ENCODE assay signal across 9 mouse cellular contexts in the genomic region with DNA sequence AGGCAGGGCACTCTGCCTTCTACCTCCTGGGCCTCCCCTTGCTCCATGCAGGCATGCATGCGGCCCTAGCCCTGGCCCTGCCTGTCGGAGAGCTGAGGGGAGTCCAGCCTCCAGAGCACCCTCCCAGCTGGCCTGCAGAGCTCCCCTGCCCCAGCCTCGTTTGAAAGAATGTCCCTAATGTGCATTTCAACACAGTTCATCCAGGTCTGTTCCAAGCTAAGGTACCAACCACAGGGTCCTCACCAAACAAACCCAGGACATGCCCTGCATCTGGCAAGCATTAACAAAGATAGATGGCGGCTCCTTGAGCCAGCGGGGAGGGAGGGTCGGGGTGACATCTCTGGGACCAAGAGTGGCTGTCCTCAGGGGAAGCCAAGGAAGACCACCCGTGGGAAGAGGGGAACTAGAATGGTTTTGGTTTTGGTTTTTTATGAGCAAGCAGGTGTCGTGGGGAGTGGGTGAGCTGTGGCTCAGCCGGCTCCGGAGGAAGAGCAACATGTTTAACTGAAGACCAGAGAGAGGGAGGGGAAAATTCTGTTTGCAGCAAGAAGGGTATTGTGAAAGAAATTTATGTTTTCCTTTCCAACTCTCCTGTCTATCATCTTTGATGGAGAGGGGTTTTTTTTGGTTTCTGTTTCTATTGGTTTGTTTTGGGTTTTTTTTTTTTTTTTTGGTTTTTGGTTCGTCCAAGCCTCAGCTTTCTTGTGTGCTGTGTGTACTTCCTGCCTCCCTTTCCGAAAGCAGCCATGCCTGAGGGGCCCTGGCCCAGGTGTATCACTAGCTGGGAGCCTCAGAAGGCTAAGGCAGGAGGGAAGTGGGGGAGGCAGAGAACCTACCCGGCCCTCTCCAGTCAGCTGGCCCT. TPM values are rescaled to one million over a fixed set of nuclear protein-coding genes. Genes with fewer than 3 reads are reported as not detected.
A peak's percentile ranks its signal among the peaks of the same experiment; 100 is the strongest.
DNase-seq lines count a peak whose midpoint lies in the region; ATAC-seq and TF ChIP-seq lines count a peak whose summit lies in the region.
"Had no signal": no experiment of that assay in that cellular context is flagged by ENCODE, and none has a peak within 500 bp of the region (broad histone marks: within the 10 kb centered on the region; RNA-seq: fewer than 3 reads in every experiment).

No protein-coding gene starts in this region.

- peaks cover 97% of the 10 kb centered on the region for H3K36me3 ChIP-seq in heart, embryonic 10.5 days
- H3K36me3 ChIP-seq in lung, embryonic 15.5 days = peaks cover 90% of the 10 kb centered on the region
- H3K36me3 ChIP-seq in embryonic facial prominence, embryonic 11.5 days (replicated peaks; ENCODE audit: control insufficient read depth, insufficient read depth, low read depth, low read length) = peaks cover 16% of the 10 kb centered on the region
- peaks cover 13% of the 10 kb centered on the region for H3K36me3 ChIP-seq in thymus, adult 2 months (ENCODE audit: control insufficient read depth, insufficient read depth, low read length)

- H3K4me1 ChIP-seq in heart, embryonic 10.5 days = peaks cover 23% of the 10 kb centered on the region; the same call in 1 of the 2 replicates
- peaks cover 21% of the 10 kb centered on the region for H3K4me1 ChIP-seq in lung, embryonic 15.5 days
- H3K4me1 ChIP-seq in embryonic facial prominence, embryonic 11.5 days (ENCODE audit: control insufficient read depth, insufficient read depth, low read length) = no peaks in the 10 kb centered on the region
- peaks cover 33% of the 10 kb centered on the region for H3K4me1 ChIP-seq in thymus, adult 2 months (replicated peaks; ENCODE audit: control insufficient read depth, insufficient read depth, low read length)

- H3K4me3 ChIP-seq in heart, embryonic 10.5 days = no peak overlapping the region
- no peak overlapping the region for H3K4me3 ChIP-seq in lung, embryonic 15.5 days
- H3K4me3 ChIP-seq in embryonic facial prominence, embryonic 11.5 days (ENCODE audit: low read depth, low read length) = no peak overlapping the region
- H3K4me3 ChIP-seq in thymus, adult 2 months (ENCODE audit: control insufficient read depth, insufficient read depth, low read length) = peak overlapping the region; percentile 29
- H3K4me3 ChIP-seq: myocyte had no signal

- peak overlapping the region; percentile 39; the same call in 1 of the 2 replicates for H3K27ac ChIP-seq in heart, embryonic 10.5 days
- H3K27ac ChIP-seq in lung, embryonic 15.5 days = 0 out of 2 replicates have a peak overlapping the region, but pooled peaks have one; percentile 21
- H3K27ac ChIP-seq in embryonic facial prominence, embryonic 11.5 days (replicated peaks; ENCODE audit: low read depth, low read length) = no peak overlapping the region
- peak overlapping the region; percentile 98 for H3K27ac ChIP-seq in thymus, adult 2 months (ENCODE audit: control insufficient read depth, insufficient read depth, low read length)

- intact Hi-C loops in heart, postnatal 10 days (cut with DNase I) = loop anchor here (2.0 kb wide), 1 partner anchor 66 kb away; a partner anchor contains a TSS

- H3K9me3 ChIP-seq in heart, embryonic 10.5 days = no peaks in the 10 kb centered on the region
- H3K9me3 ChIP-seq in lung, embryonic 15.5 days = no peaks in the 10 kb centered on the region
- no peaks in the 10 kb centered on the region for H3K9me3 ChIP-seq in embryonic facial prominence, embryonic 11.5 days (replicated peaks; ENCODE audit: control insufficient read depth, low read length)

- 0 out of 2 replicates have a peak, but pooled peaks have one; percentile 26 for TF ChIP-seq POLR2A in thymus, adult 2 months (IDR thresholded peaks at IDR 0.05; ENCODE audit: control insufficient read depth, extremely low read depth, insufficient read depth, low read length, poor library complexity)

- no peak overlapping the region for H3K4me2 ChIP-seq in lung, embryonic 15.5 days
- no peak overlapping the region for H3K4me2 ChIP-seq in embryonic facial prominence, embryonic 11.5 days (ENCODE audit: low read depth, low read length)

- DNase-seq in heart, embryonic 10.5 days (ENCODE audit: low spot score) = no peak
- DNase-seq in heart, postnatal 10 days = no peak
- DNase-seq in lung, postnatal 36 days = no peak
- DNase-seq in embryonic facial prominence, embryonic 11.5 days (ENCODE audit: low spot score) = no peak
- DNase-seq in thymus, adult 2 months = peak; percentile 79
- no peak for DNase-seq in gastrocnemius, postnatal 10 days
- DNase-seq in ovary, adult 18-20 months (ENCODE audit: low spot score) = no peak

- no peaks in the 10 kb centered on the region for H3K27me3 ChIP-seq in heart, embryonic 10.5 days (ENCODE audit: insufficient read depth, poor library complexity, severe bottlenecking)
- no peaks in the 10 kb centered on the region for H3K27me3 ChIP-seq in lung, embryonic 15.5 days
- H3K27me3 ChIP-seq in embryonic facial prominence, embryonic 11.5 days (ENCODE audit: control insufficient read depth, insufficient read depth, low read length) = no peaks in the 10 kb centered on the region
- no peaks in the 10 kb centered on the region for H3K27me3 ChIP-seq in thymus, adult 2 months (ENCODE audit: control insufficient read depth, insufficient read depth, low read length)

- TF ChIP-seq CTCF in thymus, adult 2 months (IDR thresholded peaks at IDR 0.05; ENCODE audit: borderline replicate concordance, control insufficient read depth, extremely low read depth, insufficient read depth, low read length, poor library complexity) = 0 out of 2 replicates have a peak, but pooled peaks have one; percentile 16

- WGBS in heart, embryonic 10.5 days = 65% methylated on average over 13 of the region's 13 CpGs
- WGBS in lung, embryonic 15.5 days = 54% methylated on average over 13 of the region's 13 CpGs
- 60% methylated on average over 13 of the region's 13 CpGs for WGBS in embryonic facial prominence, embryonic 11.5 days
- 12% methylated on average over 13 of the region's 13 CpGs for WGBS in thymus, adult 2 months

- no peak overlapping the region for H3K9ac ChIP-seq in lung, embryonic 15.5 days
- no peak overlapping the region for H3K9ac ChIP-seq in embryonic facial prominence, embryonic 11.5 days (replicated peaks; ENCODE audit: low read length)

- no peak for ATAC-seq in lung, embryonic 15.5 days (ENCODE audit: borderline replicate concordance, extremely low read depth, low FRiP score, low TSS enrichment)
- peak; percentile 26; the same call in 1 of the 2 replicates for ATAC-seq in embryonic facial prominence, embryonic 11.5 days (replicated peaks; ENCODE audit: insufficient number of reproducible peaks, low FRiP score, low TSS enrichment, low read depth)

RNA-seq across cellular contexts. Expression of a gene that starts 24.0 kb away (rescaled TPM):
- 830 and 1,266 TPM in 2 replicates for polyA plus RNA-seq in heart, embryonic 10.5 days (2016; fragmentation: Nextera tagmentation; extraction: Ambion mirVana)
- total RNA-seq in heart, postnatal 10 days (2021) = 1,000 to 10,000 TPM; 1,610 to 1,731 TPM
- polyA plus RNA-seq in lung, embryonic 15.5 days (2015; fragmentation: Nextera tagmentation; extraction: Ambion mirVana) = 690 and 692 TPM in 2 replicates
- polyA plus RNA-seq in embryonic facial prominence, embryonic 11.5 days (2014; fragmentation: Nextera tagmentation; extraction: Ambion mirVana) = 488 and 508 TPM in 2 replicates
- 168 and 225 TPM in 2 replicates for polyA plus RNA-seq in thymus, adult 2 months (2012; rRNA removed)
- total RNA-seq in gastrocnemius, postnatal 10 days (2021) = 100 to 1,000 TPM; 244 to 271 TPM
